Mouse (Mus musculus) mesoderm, embryonic 11.5 days (tissue): Measurements from ENCODE around the gene Kdm6b.
A peak's percentile ranks its signal among the peaks of the same experiment; 100 is the strongest.

ENCODE experiments used
- DNase-seq: peaks from one replicate; pipeline ENCODE4 v3.0.0-alpha.2; 2012; ENCODE audit warnings: low read depth, low spot score

Kdm6b gene

GRCm38 (mm10) chr11:69413221-69414181 is at the start of gene Kdm6b:
Gene Kdm6b, minus strand, starts transcription at chr11:69413675.
- DNase-seq: no peak

DNA sequence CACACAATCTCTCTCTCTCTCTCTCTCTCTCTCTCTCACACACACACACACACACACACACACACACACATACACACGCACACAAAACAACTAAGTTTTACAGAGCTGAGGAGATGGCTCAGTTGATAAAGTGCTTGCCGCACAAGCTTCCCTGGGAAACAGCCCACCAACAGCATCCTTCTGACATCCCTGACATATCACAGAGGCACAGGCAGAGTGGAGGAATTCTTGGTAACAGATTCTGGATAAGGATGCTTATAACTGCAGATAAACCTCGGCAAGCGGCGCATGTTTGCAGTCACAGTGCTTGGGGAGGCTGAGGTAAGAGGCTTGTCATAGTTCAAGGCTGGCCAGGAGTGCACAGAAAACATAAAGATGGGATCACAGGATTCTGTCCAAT is 48.1 kb upstream of the Kdm6b start:
- DNase-seq: no peak

DNA sequence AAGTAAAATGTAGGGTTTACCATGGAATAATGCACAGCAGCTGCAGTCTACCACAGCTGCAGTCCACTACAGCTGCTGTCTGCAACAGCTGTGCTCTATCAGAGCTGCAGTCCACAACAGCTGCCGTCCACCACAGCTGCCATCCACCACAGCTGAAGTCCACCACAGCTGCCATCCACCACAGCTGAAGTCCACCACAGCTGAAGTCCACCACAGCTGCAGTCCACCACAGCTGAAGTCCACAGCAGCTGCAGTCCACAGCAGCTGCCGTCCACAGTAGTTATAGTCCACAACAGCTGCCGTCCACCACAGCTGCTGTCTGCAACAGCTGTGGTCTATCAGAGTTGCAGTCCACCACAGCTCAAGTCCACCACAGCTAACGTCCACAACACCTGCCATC is 46.4 kb upstream of the Kdm6b start:
- DNase-seq: peak; percentile 34

GRCm38 (mm10) chr11:69457006-69457579 is 43.6 kb upstream of the Kdm6b start:
- peak; percentile 61 for DNase-seq

DNA sequence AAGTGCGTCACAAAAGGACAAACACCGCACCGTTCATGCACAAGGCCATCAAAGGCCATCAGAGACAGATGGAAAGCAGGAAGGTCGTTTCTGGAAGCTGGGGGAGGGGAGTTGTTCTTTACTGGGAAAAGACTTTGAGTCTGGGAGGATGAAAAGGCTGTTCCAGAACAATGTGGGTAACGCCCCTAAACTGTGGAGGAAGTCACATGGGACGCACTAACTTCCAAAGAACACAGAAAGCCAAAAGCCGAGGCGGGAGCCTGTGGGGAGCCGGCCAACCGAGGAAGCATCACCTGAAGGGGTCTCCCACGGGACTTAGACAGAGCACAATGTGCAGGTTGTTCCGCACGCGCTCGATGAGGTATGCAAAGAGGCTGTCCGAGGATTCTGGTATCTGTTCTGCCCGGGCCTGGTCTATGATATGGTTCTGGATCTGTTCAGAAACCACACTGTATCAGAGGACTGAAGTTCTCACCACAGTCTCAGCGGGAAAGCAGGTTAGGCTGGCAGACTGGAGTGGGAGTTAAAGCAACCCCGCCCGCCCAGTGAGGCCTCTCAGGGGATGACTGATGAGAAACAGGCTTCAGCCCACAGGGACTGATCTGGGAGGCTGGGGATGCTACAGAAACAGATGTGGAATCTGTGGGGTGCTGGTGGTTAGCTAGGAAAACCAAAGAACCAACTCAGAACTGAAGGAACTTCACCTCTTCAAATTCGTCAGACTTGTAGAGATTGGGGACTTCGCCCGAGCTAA is 38.8 kb upstream of the Kdm6b start:
- DNase-seq: no peak

GRCm38 (mm10) chr11:69447299-69447698 is 33.8 kb upstream of the Kdm6b start:
- no peak for DNase-seq

DNA sequence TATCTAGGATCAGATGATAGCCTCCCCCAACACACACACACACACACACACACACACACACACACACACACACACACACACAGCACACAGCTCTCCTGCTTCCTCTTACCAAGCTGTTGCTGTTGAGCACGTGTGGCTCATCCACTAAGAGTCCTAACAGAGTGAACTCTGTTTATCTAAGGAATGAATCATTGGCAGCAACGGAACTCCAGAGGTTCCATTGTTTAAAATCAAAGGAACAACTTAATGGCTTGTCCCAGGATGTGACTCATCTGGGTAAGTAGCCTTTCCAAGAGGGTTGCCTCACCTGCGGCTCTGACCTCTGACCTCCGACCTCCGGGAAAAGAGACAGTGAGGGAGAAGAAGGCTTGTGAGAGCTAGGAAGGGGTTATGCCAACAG is 29.9 kb upstream of the Kdm6b start:
- no peak for DNase-seq

DNA sequence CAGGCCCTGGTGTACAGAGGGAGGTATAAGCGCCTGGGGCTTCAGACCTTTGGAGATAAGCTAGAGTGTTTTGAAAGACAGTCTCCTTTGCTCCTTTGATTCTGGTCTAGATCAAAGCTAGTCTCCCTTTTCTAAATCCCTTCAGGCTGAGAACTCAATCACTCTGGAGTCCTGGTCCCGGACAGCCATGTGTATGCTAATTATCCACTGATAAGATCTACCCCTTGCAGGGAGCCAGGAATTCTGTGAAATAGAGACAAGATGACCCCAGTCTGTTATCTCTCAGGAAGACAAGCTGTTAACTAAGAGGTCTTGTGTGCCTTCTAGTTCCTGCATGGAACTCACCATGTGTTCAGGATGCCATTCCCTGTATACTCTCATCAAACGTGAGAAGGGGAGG is 23.8 kb upstream of the Kdm6b start:
- no peak for DNase-seq

- DNase-seq: no peak
Observed at GRCm38 (mm10) chr11:69433189-69433588, 19.7 kb upstream of the Kdm6b start.

DNA sequence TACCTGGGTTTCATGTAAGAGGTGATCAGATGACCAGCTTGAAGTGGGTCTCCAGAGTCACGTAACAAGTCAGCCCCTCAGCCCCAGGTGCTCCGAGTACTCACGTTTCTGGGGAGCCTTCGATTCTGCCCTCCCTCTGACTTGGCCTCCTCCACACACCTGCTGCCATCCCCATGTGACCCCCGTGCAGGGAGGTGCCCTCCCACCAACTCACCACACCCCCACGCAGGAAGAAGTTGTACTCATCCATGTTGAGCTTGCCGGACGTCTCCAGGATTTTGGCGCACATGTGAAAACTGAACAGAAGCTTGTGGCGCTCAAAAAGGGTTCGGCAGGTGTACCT is 19.1 kb upstream of the Kdm6b start:
- no peak for DNase-seq

GRCm38 (mm10) chr11:69431829-69432639 is 18.6 kb upstream of the Kdm6b start:
- peak; percentile 81 for DNase-seq

DNA sequence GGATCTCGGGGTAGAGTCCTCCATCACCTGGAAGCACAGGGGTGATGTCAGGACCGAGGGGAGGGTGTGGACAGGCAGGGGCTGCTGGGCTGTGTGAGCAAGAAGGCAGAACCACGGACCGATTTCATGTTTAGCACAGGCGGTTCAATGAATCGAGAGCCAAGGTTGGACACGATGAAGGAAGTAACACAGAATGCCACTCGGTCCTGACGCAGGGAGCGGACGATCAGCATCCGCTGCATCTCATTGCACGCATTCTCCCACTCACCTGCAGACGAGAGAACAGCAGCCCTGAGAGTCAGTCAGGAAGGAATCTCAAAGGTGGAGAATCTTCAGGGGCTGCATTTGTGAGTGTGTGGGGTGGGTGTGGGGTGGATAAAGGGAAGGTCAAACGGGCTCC is 17.2 kb upstream of the Kdm6b start:
- no peak for DNase-seq

GRCm38 (mm10) chr11:69429313-69429712 is 15.8 kb upstream of the Kdm6b start:
- DNase-seq: no peak

DNA sequence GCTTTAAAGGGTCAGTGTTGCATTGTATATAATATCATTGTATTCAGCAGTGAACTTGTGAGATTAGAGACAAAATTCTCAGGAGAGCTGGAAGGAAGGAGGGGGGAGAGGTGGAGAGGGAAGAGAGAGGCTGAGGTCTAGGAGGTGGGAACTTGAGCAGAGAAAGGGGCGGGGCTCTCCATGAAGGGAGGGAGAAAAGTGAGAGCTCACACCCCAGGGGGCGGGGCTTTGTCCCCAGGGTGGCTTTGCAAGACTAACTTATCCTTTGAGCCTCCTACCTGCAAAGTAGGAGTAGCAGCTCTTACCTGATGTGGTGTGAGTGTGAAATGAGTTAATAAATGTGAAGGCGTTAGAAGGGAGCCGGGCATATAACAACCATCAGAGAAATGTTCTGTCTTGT is 15.3 kb upstream of the Kdm6b start:
- DNase-seq: no peak

- DNase-seq: no peak
Observed at GRCm38 (mm10) chr11:69426246-69426645, 12.8 kb upstream of the Kdm6b start.

DNA sequence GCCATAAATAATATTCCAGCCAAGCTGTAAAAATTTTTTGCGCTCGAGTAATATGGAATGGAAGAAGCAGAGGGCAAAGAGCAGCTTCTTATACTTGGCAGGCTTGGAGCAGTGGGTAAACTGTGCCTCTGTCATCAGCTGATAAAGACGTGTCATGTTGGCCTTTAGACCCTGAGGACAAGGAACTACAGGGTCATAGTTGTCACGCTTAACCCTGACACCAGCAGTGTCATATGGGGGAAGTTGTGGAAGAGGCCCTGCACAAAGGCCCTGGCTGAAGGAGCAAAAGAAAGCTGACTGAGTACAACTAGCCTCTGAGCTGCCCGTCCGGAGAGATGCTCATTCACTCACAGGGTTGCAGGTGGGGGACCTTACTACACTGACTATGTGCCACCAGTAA is 10.4 kb upstream of the Kdm6b start:
- no peak for DNase-seq

DNA sequence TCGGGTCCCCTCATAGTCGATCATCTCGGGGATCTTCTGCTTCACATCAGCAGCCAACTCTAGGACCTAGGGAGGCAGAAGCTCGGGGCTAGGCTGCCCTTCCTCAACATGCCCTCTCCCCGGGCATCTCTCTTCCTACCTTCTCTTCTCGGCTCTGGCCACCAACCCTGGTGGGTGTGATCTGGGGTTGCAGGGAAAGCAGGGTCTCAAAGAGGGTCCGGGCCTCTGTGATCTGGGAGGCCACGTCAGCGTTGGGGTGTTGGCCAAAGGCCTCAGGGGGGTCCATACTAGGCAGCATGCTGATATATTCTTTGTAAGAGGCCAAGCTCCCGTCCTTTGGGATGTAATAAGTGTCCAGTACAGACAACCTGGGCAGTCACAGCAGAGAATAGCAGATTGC is 9.4 kb upstream of the Kdm6b start:
- DNase-seq: no peak

DNA sequence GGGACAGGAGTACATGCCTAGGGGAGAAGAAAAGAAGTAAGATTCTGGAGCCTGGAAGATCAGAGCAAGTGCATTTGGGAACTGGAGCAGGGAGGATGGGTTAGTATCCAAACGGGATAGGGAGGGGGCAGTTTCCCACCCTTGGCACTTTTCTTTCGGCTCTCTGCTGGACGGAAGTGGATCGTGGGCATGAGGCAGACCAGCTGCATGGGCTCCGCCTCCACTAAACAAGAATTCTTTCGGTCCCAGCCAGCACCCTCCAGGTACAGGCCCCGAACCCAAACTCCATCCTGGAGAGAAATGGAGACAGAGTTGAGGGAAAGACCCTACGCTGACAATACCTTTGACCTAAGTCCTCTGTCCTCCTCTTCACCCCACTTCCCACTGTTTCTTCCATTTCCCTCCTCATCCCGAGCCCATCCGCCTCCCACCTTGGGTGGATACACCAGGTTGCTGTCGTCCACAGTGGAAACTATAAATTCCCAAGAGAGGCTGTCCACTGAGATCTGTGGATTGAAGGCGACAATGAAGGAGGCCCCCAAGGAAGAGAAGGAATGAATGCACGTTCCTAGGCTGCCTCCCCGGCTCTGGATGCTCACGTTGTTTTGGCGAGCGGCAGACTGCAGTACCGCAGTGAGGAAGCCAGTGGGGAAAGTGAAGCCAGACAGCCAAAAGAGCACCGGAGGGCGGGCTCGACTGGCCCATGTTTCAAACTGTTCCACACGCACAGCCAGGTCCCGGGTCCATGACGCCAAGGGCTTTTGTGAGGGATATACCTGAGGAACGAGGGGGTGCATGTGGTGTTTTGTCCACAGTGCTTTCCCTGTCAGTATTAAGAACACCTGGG is 7.9 kb upstream of the Kdm6b start:
- DNase-seq: no peak

DNA sequence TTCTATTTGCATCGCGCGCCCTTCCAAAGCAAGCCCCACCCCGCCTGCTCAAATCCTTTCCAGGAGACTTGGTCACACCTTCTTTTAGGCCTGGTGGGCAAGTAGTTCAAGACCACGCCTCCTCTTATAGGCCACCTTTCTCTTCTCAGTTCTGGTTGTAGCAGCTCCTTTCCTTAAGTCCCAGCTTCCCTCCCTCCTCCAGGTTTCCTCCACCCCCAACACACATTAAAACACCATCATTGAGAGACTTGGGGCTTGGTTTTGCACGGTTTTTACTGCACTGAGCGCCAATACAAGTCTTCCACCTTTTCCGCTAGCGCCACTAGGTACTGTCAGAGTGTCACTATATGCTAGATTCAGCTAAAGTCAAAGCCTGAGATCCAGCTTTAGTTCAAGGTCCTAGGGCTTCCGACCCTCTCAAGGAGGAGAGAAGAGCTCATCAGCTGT is 7.1 kb upstream of the Kdm6b start:
- DNase-seq: no peak

DNA sequence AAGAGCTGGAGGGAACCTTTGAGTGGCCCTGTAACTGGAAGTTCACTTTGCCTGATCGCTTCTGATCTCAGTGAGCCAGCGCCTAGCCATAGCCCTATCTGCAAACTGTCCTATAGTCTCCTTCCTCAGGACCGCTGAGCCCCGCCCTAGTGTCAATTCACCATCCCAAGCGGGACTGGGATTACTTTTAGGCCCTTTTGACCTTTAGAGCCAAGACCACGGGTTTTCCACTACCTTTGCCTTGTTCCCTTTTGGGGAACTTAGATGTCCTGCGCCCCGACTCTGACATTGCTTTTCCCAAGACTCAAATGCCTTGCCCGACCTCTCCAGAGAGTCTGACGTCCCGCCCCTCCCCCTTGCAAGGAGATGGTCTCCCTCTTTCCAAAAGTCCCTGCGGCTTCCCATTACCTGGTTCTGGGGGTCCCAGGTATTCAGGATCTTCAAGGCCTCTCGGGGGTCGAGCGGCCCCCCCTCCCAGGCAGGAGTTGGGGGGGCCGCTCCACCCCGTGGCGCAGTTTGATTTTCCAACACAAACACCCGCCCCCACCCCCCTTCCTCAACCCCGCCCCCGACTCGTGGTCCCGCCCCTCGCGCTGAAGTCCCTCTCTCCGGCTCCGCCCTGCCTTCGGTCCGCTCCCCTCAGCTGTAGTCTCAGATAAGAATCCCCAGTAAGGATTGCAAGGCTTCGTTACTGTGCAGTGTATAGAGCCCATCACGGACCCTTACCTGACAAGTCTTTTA is 6.5 kb upstream of the Kdm6b start:
- DNase-seq: peak; percentile 50
